Mouse (Mus musculus): ENCODE results near the gene Alpi.

The Alpi gene

GRCm38 (mm10) chr1:87059042-87059665, 42.3 kb downstream of the Alpi start:
- no peak for DNase-seq

GRCm38 (mm10) chr1:87057075-87057474, 44.3 kb downstream of the Alpi start:
- DNase-seq = no peak

GRCm38 (mm10) chr1:87051369-87051768, 50.0 kb downstream of the Alpi start:
- DNase-seq = no peak

GRCm38 (mm10) chr1:87050700-87051099, 50.7 kb downstream of the Alpi start:
- DNase-seq = no peak

GRCm38 (mm10) chr1:87050072-87050471, 51.3 kb downstream of the Alpi start:
- DNase-seq = no peak

Measured in thymus, postnatal 36 days (tissue).